Mouse (Mus musculus) gastrocnemius, adult 18-20 months (tissue): Measurements from ENCODE around the gene Pign. TPM values are rescaled to one million over a fixed set of nuclear protein-coding genes. Genes with fewer than 3 reads are reported as not detected.

ENCODE experiments used
- DNase-seq: peaks from one replicate; pipeline ENCODE4 v3.0.0; 2021; ENCODE audit warnings: low spot score
- long read RNA-seq, 2 experiments: library from polyadenylated mRNA; stranded (forward); transcript quantifications; one replicate each; pipeline ENCODE4 v2.0.0; 2021
- total RNA-seq, 2 experiments: library from RNA; stranded (reverse); gene quantifications; 2 replicates each; pipeline ENCODE4 v1.2.3; 2021

The Pign gene
- 1 to 10 TPM; 7.7 to 9.9 TPM for total RNA-seq
- long read RNA-seq, experiment 1, full-length matches to known transcripts = 3 of 6 reads
- long read RNA-seq, experiment 1, partial matches to known transcripts = 1 of 6 reads
- long read RNA-seq, experiment 1, other reads (novel, unspliced or antisense) = 2 of 6 reads
- long read RNA-seq, experiment 2, partial matches to known transcripts = 1 of 1 reads
- long read RNA-seq, experiment 2, other reads (novel, unspliced or antisense) = 0 of 1 reads

GRCm38 (mm10) chr1:105663171-105663961 lies at the start of gene Pign, which contains the start of gene Relch:
Gene Pign, minus strand, starts transcription at chr1:105663677.
Gene Relch, plus strand, starts transcription at chr1:105663861.
- DNase-seq = peak; percentile 98

- no peak for DNase-seq
Measured at GRCm38 (mm10) chr1:105712822-105713221, 49.3 kb upstream of the Pign start.

GRCm38 (mm10) chr1:105711227-105711626 lies 47.8 kb upstream of the Pign start:
- peak; percentile 10 for DNase-seq

- DNase-seq = no peak
Measured at GRCm38 (mm10) chr1:105709415-105709814, 45.9 kb upstream of the Pign start.

GRCm38 (mm10) chr1:105700984-105701530 lies 37.6 kb upstream of the Pign start:
- no peak for DNase-seq

- DNase-seq = peak; percentile 22
Measured at GRCm38 (mm10) chr1:105695581-105695980, 32.1 kb upstream of the Pign start.

- no peak for DNase-seq
Measured at GRCm38 (mm10) chr1:105685501-105685900, 22.0 kb upstream of the Pign start.

GRCm38 (mm10) chr1:105680587-105680986 lies 17.1 kb upstream of the Pign start:
- DNase-seq = no peak

GRCm38 (mm10) chr1:105674763-105675162 lies 11.3 kb upstream of the Pign start:
- DNase-seq = no peak

- no peak for DNase-seq
Measured at GRCm38 (mm10) chr1:105669700-105670099, 6.2 kb upstream of the Pign start.

GRCm38 (mm10) chr1:105663962-105664812 lies 710 bp upstream of the Pign start:
- no peak for DNase-seq

- no peak for DNase-seq
Measured at GRCm38 (mm10) chr1:105662820-105663170, 682 bp downstream of the Pign start.

- peak; percentile 64 for DNase-seq
Measured at GRCm38 (mm10) chr1:105660015-105660414, 3.5 kb downstream of the Pign start.

GRCm38 (mm10) chr1:105653981-105654380 lies 9.5 kb downstream of the Pign start:
- DNase-seq = no peak

- DNase-seq = no peak
Measured at GRCm38 (mm10) chr1:105650650-105651049, 12.8 kb downstream of the Pign start.

GRCm38 (mm10) chr1:105644093-105644492 lies 19.4 kb downstream of the Pign start:
- DNase-seq = no peak

- DNase-seq = peak; percentile 6
Measured at GRCm38 (mm10) chr1:105630481-105630880, 33.0 kb downstream of the Pign start.

GRCm38 (mm10) chr1:105589673-105590072 lies 73.8 kb downstream of the Pign start:
- DNase-seq = no peak

- no peak for DNase-seq
Measured at GRCm38 (mm10) chr1:105588697-105589096, 74.8 kb downstream of the Pign start.

GRCm38 (mm10) chr1:105582800-105583199 lies 80.7 kb downstream of the Pign start:
- no peak for DNase-seq

GRCm38 (mm10) chr1:105580909-105581308 lies 82.6 kb downstream of the Pign start:
- DNase-seq = no peak

GRCm38 (mm10) chr1:105566051-105566450 lies 97.4 kb downstream of the Pign start:
- no peak for DNase-seq
